Mouse (Mus musculus): ENCODE measurements at regions not wholly inside any gene's neighbourhood (a gene's known extent, or its start where the extent isn't known, plus 50 kb on each side); places are given as distances from the start of the nearest gene placed in this dataset.

DNA sequence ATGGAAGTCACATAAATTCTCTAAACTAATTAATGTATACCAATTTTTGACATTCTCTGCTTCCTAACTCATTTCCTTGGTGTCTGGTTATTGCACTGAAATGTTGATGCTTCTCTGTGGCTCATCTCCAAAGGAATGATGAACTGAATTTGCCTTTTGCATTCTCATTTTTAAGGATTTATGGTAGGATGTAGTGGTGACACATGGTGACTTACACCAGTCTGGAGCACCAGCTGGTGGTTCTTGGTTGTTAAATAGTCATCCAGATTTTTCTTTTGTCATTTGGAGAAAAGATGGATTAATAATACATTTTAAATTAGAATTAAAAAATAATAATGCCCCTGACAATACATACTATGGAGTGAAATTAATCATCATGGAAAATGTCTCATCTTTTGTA is 1097.2 kb upstream of the Epha7 start:
- Histone ChIP-seq H3K4me3 (no peak overlapping the region), H3K4me1 (no peaks in the 10 kb centered on the region), H3K9me3 (no peaks in the 10 kb centered on the region), H3K9ac (no peak overlapping the region), H3K36me3 (no peaks in the 10 kb centered on the region), H3K27ac (no peak overlapping the region), H3K27me3 (no peaks in the 10 kb centered on the region), H3K4me2 (no peak overlapping the region)
- no peak for ATAC-seq (ENCODE audit: borderline replicate concordance, extremely low read depth, low FRiP score, low TSS enrichment)

DNA sequence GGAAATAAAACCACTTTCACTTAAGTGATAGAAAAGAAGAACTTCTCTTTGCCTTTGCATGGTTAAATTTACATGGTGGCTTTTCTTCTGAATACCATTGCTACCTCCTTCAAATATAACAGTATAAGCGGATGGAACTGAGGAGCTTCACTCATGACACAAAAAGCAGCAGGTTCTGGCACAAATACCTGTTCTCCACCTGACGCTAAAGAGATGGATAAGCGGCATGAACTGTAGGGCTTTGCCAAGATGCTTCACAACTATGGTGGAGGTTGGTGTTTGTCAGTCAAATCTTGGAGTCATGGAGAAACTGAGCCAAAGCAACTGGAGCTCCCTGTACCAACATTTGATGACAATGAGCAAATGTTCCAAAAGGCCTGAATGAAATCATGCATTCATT is 1085.2 kb upstream of the Epha7 start:
- 87% methylated on average over 3 of the region's 3 CpGs for WGBS
- no peak overlapping the region for H3K4me3 ChIP-seq
- H3K27me3 ChIP-seq, result no peaks in the 10 kb centered on the region
- no peak overlapping the region for H3K4me2 ChIP-seq
- H3K9ac ChIP-seq, result no peak overlapping the region
- ATAC-seq (ENCODE audit: borderline replicate concordance, extremely low read depth, low FRiP score, low TSS enrichment), result no peak
- no peak overlapping the region for H3K27ac ChIP-seq
- H3K4me1 ChIP-seq, result no peaks in the 10 kb centered on the region
- no peaks in the 10 kb centered on the region for H3K36me3 ChIP-seq
- H3K9me3 ChIP-seq, result no peaks in the 10 kb centered on the region

DNA sequence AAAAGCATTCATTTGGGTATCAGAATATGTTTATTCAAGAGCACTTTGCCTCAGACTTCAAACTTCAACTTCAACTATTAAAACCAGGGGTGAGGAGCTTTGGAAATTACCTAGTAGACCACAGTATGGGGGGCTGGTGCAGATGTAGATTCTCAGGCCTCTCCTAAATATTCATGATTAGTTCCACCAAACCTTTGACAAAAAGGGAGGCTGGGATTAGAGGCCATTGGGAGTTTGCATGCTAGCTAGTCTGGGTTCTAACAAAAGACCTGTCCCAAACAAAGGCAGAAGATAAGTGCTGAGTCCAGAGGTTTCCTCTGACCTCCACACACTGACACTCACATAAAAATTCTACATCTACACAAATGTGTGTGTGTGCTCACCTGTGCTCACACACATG is 1078.8 kb upstream of the Epha7 start:
- no peak overlapping the region for H3K4me3 ChIP-seq
- no peak for ATAC-seq (ENCODE audit: borderline replicate concordance, extremely low read depth, low FRiP score, low TSS enrichment)
- H3K4me1 ChIP-seq, result no peaks in the 10 kb centered on the region
- no peaks in the 10 kb centered on the region for H3K27me3 ChIP-seq
- no peak overlapping the region for H3K4me2 ChIP-seq
- H3K27ac ChIP-seq, result no peak overlapping the region
- H3K36me3 ChIP-seq, result no peaks in the 10 kb centered on the region
- H3K9ac ChIP-seq, result no peak overlapping the region
- no peaks in the 10 kb centered on the region for H3K9me3 ChIP-seq

GRCm38 (mm10) chr4:27781874-27782273 is 1031.1 kb upstream of the Epha7 start:
- Histone ChIP-seq H3K27ac (no peak overlapping the region), H3K4me2 (no peak overlapping the region), H3K27me3 (no peaks in the 10 kb centered on the region), H3K4me1 (no peaks in the 10 kb centered on the region), H3K36me3 (no peaks in the 10 kb centered on the region), H3K9me3 (no peaks in the 10 kb centered on the region), H3K4me3 (no peak overlapping the region), H3K9ac (no peak overlapping the region)
- ATAC-seq (ENCODE audit: borderline replicate concordance, extremely low read depth, low FRiP score, low TSS enrichment), result peak; percentile 92
- 29% methylated on average over 2 of the region's 2 CpGs for WGBS

GRCm38 (mm10) chr4:27787070-27787469 is 1025.9 kb upstream of the Epha7 start:
- WGBS, result 17% methylated on average over 4 of the region's 4 CpGs
- Histone ChIP-seq H3K4me2 (no peak overlapping the region), H3K9ac (no peak overlapping the region)

More at GRCm38 (mm10) chr4:27787070-27787469, 1025.9 kb upstream of the Epha7 start:
- H3K27ac ChIP-seq, result no peak overlapping the region
- H3K9me3 ChIP-seq, result no peaks in the 10 kb centered on the region
- H3K4me3 ChIP-seq, result no peak overlapping the region
- H3K4me1 ChIP-seq, result no peaks in the 10 kb centered on the region
- no peak for ATAC-seq (ENCODE audit: borderline replicate concordance, extremely low read depth, low FRiP score, low TSS enrichment)
- H3K27me3 ChIP-seq, result no peaks in the 10 kb centered on the region
- H3K36me3 ChIP-seq, result no peaks in the 10 kb centered on the region

Measured in lung, embryonic 15.5 days (tissue).